Mouse (Mus musculus) intestine, postnatal 0 days (tissue): ENCODE results near the gene Hunk. TPM values are rescaled to one million over a fixed set of nuclear protein-coding genes. Genes with fewer than 3 reads are reported as not detected.

Experiments used
- ATAC-seq: fragments of 200-750 bp; cut with Nextera tagmentation; 2 replicates; pipeline ENCODE4 v1.8.0; 2017; ENCODE audit warnings: mild to moderate bottlenecking, moderate TSS enrichment, moderate library complexity
- H3K27ac ChIP-seq: fragments of 300-500 bp; sonication (generic); 2 replicates; pipeline ENCODE4 v1.5.1; 2014; ENCODE audit warnings: mild to moderate bottlenecking, low read depth, low read length, moderate library complexity
- H3K27me3 ChIP-seq: fragments of 300-500 bp; sonication (generic); replicated peaks from 2 replicates; pipeline ENCODE4 v1.6.1; 2014; ENCODE audit warnings: low read length, mixed read lengths; ENCODE audit not compliant: control insufficient read depth, insufficient read depth
- H3K36me3 ChIP-seq: fragments of 300-500 bp; sonication (generic); 2 replicates; pipeline ENCODE4 v1.6.1; 2014; ENCODE audit warnings: mild to moderate bottlenecking, moderate library complexity; ENCODE audit not compliant: control insufficient read depth, insufficient read depth
- H3K4me1 ChIP-seq: fragments of 300-500 bp; sonication (generic); replicated peaks from 2 replicates; pipeline ENCODE4 v1.6.1; 2014; ENCODE audit warnings: antibody characterized with exemption, low read length, mixed read lengths; ENCODE audit not compliant: control insufficient read depth, insufficient read depth
- H3K4me2 ChIP-seq: fragments of 300-500 bp; sonication (generic); replicated peaks from 2 replicates; pipeline ENCODE4 v1.6.1; 2014; ENCODE audit warnings: low read depth, mild to moderate bottlenecking, moderate library complexity
- H3K4me3 ChIP-seq: fragments of 300-500 bp; sonication (generic); 2 replicates; pipeline ENCODE4 v1.5.1; 2014; ENCODE audit warnings: low read depth, low read length
- H3K9ac ChIP-seq: fragments of 300-500 bp; sonication (generic); 2 replicates; pipeline ENCODE4 v1.6.1; 2014; ENCODE audit warnings: mild to moderate bottlenecking, low read depth, low read length
- H3K9me3 ChIP-seq: fragments of 300-500 bp; sonication (generic); 2 replicates; pipeline ENCODE4 v1.6.1; 2016; ENCODE audit warnings: mixed run types; ENCODE audit not compliant: control insufficient read depth
- CTCF ChIP-seq: sonication (generic); IDR thresholded peaks from 2 replicates; pipeline ENCODE4 v1.5.1; 2016; ENCODE audit warnings: low read depth, mild to moderate bottlenecking, control low read depth, antibody characterized with exemption, moderate library complexity
- WGBS: fragments of 180-500 bp; shearing (Covaris S2); extraction: QIAGEN DNeasy Blood & Tissue Kit; methylation state at CpG from one replicate; pipeline ENCODE4 v1.1.7; 2014; 5-methylcytosine and 5-hydroxymethylcytosine counted together
- polyA plus RNA-seq: library from polyadenylated mRNA; unstranded; fragments of >200 nt; fragmentation: Nextera tagmentation; extraction: Ambion mirVana; gene quantifications from 2 replicates; pipeline ENCODE4 v1.2.1, GENCODE M21; 2015

The Hunk gene
- 1.9 and 2.0 TPM in 2 replicates for polyA plus RNA-seq

GRCm38 (mm10) chr16:90385688-90386513 is at the start of gene Hunk:
Gene Hunk (plus strand): TSS chr16:90386013.
- ATAC-seq, result peak; percentile 67
- WGBS, result under 1% methylated on average over 87 of the region's 101 CpGs
- TF ChIP-seq CTCF, result peak; percentile 26; the same call in 1 of the 2 replicates
- Histone ChIP-seq H3K4me1 (no peaks in the 10 kb centered on the region), H3K27ac (peak within 1 kb of the TSS; percentile 62), H3K27me3 (no peaks in the 10 kb centered on the region), H3K36me3 (no peaks in the 10 kb centered on the region), H3K9me3 (no peaks in the 10 kb centered on the region), H3K4me3 (peak within 1 kb of the TSS; percentile 84), H3K4me2 (peak within 1 kb of the TSS; percentile 97), H3K9ac (peak within 1 kb of the TSS; percentile 74)

- no peak for TF ChIP-seq CTCF
- Histone ChIP-seq H3K4me3 (no peak overlapping the region), H3K4me2 (no peak overlapping the region), H3K27ac (no peak overlapping the region), H3K9ac (no peak overlapping the region), H3K4me1 (no peaks in the 10 kb centered on the region), H3K9me3 (no peaks in the 10 kb centered on the region), H3K36me3 (no peaks in the 10 kb centered on the region), H3K27me3 (no peaks in the 10 kb centered on the region)
- ATAC-seq, result no peak
- WGBS, result 88% methylated on average over 6 of the region's 6 CpGs
These were observed 46.8 kb upstream of the Hunk start for GRCm38 (mm10) chr16:90339026-90339425.

GRCm38 (mm10) chr16:90341086-90341485 is 44.7 kb upstream of the Hunk start:
- WGBS, result 87% methylated on average over 5 of the region's 5 CpGs
- Histone ChIP-seq H3K9me3 (no peaks in the 10 kb centered on the region), H3K27ac (no peak overlapping the region), H3K36me3 (no peaks in the 10 kb centered on the region), H3K4me3 (no peak overlapping the region), H3K4me2 (no peak overlapping the region), H3K27me3 (no peaks in the 10 kb centered on the region), H3K9ac (no peak overlapping the region), H3K4me1 (no peaks in the 10 kb centered on the region)
- no peak for TF ChIP-seq CTCF
- ATAC-seq, result no peak

GRCm38 (mm10) chr16:90349700-90350548 is 35.9 kb upstream of the Hunk start:
- no peak overlapping the region for H3K4me2 ChIP-seq
- H3K27ac ChIP-seq, result no peak overlapping the region
- no peaks in the 10 kb centered on the region for H3K9me3 ChIP-seq
- no peaks in the 10 kb centered on the region for H3K36me3 ChIP-seq
- ATAC-seq, result peak; percentile 89
- H3K9ac ChIP-seq, result no peak overlapping the region
- H3K4me3 ChIP-seq, result no peak overlapping the region
- no peak; the same call in none of the 2 replicates for TF ChIP-seq CTCF
- H3K4me1 ChIP-seq, result no peaks in the 10 kb centered on the region
- H3K27me3 ChIP-seq, result no peaks in the 10 kb centered on the region
- WGBS, result 29% methylated on average over 12 of the region's 13 CpGs

GRCm38 (mm10) chr16:90351726-90352125 is 34.1 kb upstream of the Hunk start:
- no peaks in the 10 kb centered on the region for H3K27me3 ChIP-seq
- TF ChIP-seq CTCF, result no peak
- H3K36me3 ChIP-seq, result no peaks in the 10 kb centered on the region
- H3K4me2 ChIP-seq, result no peak overlapping the region
- WGBS, result 75% methylated on average over 8 of the region's 8 CpGs
- no peak overlapping the region for H3K9ac ChIP-seq
- no peak overlapping the region for H3K4me3 ChIP-seq
- H3K4me1 ChIP-seq, result no peaks in the 10 kb centered on the region
- no peak overlapping the region for H3K27ac ChIP-seq
- no peaks in the 10 kb centered on the region for H3K9me3 ChIP-seq
- ATAC-seq, result no peak

- WGBS, result 64% methylated on average over 6 of the region's 6 CpGs
- no peaks in the 10 kb centered on the region for H3K27me3 ChIP-seq
- ATAC-seq, result no peak
- H3K9ac ChIP-seq, result no peak overlapping the region
- H3K27ac ChIP-seq, result no peak overlapping the region
- no peaks in the 10 kb centered on the region for H3K4me1 ChIP-seq
- no peaks in the 10 kb centered on the region for H3K9me3 ChIP-seq
- TF ChIP-seq CTCF, result no peak
- no peak overlapping the region for H3K4me3 ChIP-seq
- no peak overlapping the region for H3K4me2 ChIP-seq
- no peaks in the 10 kb centered on the region for H3K36me3 ChIP-seq
These were observed 33.1 kb upstream of the Hunk start for GRCm38 (mm10) chr16:90352691-90353090.
